Mouse (Mus musculus) hindbrain, embryonic 12.5 days (tissue): ENCODE measurements at regions not wholly inside any gene's neighbourhood (a gene's known extent, or its start where the extent isn't known, plus 50 kb on each side); places are given as distances from the start of the nearest gene placed in this dataset.

Experiments
- ATAC-seq: fragments of 200-750 bp; cut with Nextera tagmentation; 2 replicates; pipeline ENCODE4 v1.8.0; 2017; ENCODE audit warnings: moderate TSS enrichment; ENCODE audit not compliant: low FRiP score
- H3K27ac ChIP-seq: fragments of 300-500 bp; sonication (generic); 2 replicates; pipeline ENCODE4 v1.5.1; 2016; ENCODE audit warnings: mild to moderate bottlenecking
- H3K27me3 ChIP-seq: fragments of 300-500 bp; sonication (generic); 2 replicates; pipeline ENCODE4 v1.6.1; 2016; ENCODE audit warnings: mild to moderate bottlenecking
- H3K36me3 ChIP-seq: fragments of 300-500 bp; sonication (generic); 2 replicates; pipeline ENCODE4 v1.6.1; 2016; ENCODE audit warnings: mild to moderate bottlenecking
- H3K4me1 ChIP-seq: fragments of 300-500 bp; sonication (generic); 2 replicates; pipeline ENCODE4 v1.6.1; 2016
- H3K4me2 ChIP-seq: fragments of 300-500 bp; sonication (generic); replicated peaks from 2 replicates; pipeline ENCODE4 v1.6.1; 2016; ENCODE audit warnings: mild to moderate bottlenecking
- H3K4me3 ChIP-seq: fragments of 300-500 bp; sonication (generic); 2 replicates; pipeline ENCODE4 v1.5.1; 2016; ENCODE audit warnings: mild to moderate bottlenecking
- H3K9ac ChIP-seq: fragments of 300-500 bp; sonication (generic); 2 replicates; pipeline ENCODE4 v1.6.1; 2016; ENCODE audit warnings: mild to moderate bottlenecking, moderate library complexity
- H3K9me3 ChIP-seq: fragments of 300-500 bp; sonication (generic); replicated peaks from 2 replicates; pipeline ENCODE4 v1.6.1; 2016; ENCODE audit warnings: mild to moderate bottlenecking
- WGBS: fragments of 180-500 bp; shearing (Covaris S2); methylation state at CpG from one replicate; pipeline ENCODE4 v1.1.7; 2016; 5-methylcytosine and 5-hydroxymethylcytosine counted together

DNA sequence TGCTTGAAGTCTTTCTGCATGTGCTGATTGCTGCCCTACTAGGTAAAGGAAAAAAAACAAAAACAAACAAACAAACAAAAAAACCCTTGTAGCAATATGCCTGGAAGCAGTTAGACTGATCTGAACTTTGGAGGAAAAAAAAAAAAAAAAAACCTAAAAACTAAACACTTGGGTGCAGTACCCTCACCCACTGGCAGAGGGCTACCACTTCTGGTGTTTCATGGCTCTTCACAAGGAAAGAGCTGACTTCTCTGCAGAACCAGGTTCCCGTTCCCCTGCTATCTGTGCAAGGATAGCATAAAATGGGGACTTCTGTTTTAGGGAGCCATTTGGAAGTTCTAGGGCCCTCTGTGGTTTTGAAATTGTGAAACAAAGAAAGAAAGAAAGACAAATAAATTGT, 52.2 kb upstream of the Otud4 start:
- no peak overlapping the region for H3K4me2 ChIP-seq
- ATAC-seq = no peak
- H3K4me3 ChIP-seq = no peak overlapping the region
- no peaks in the 10 kb centered on the region for H3K27me3 ChIP-seq
- H3K4me1 ChIP-seq = no peaks in the 10 kb centered on the region
- H3K27ac ChIP-seq = no peak overlapping the region
- H3K9ac ChIP-seq = no peak overlapping the region
- no peaks in the 10 kb centered on the region for H3K9me3 ChIP-seq
- 41% methylated on average over 1 of the region's 1 CpGs for WGBS
- H3K36me3 ChIP-seq = no peaks in the 10 kb centered on the region

DNA sequence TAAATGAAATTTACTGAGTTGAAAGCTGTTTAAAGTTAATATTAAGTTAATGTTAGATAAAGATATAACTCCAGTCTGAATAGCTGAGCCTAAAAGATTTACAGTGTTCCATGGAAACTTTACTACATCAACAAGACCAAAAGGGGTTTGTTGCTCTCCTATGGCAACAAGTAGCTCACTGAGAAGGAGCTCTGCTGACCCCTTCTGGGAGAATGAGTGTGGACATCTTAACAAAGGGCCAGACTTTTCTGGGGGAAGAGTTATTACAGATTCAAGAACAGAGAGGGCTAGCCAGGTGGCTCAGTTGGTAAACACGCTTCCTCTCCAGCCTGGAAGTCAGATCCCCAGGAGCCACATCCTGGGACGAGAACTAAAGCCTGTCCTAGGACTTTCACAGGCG, 54.5 kb upstream of the Otud4 start:
- no peak overlapping the region for H3K9ac ChIP-seq
- no peak; the same call in 1 of the 2 replicates for ATAC-seq
- no peak overlapping the region for H3K27ac ChIP-seq
- H3K4me3 ChIP-seq = no peak overlapping the region
- H3K36me3 ChIP-seq = no peaks in the 10 kb centered on the region
- 42% methylated on average over 3 of the region's 3 CpGs for WGBS
- no peaks in the 10 kb centered on the region for H3K27me3 ChIP-seq
- no peaks in the 10 kb centered on the region for H3K4me1 ChIP-seq
- no peaks in the 10 kb centered on the region for H3K9me3 ChIP-seq
- no peak overlapping the region for H3K4me2 ChIP-seq

- Histone ChIP-seq H3K27ac (no peak overlapping the region), H3K36me3 (no peaks in the 10 kb centered on the region), H3K4me2 (no peak overlapping the region), H3K4me1 (no peaks in the 10 kb centered on the region), H3K9me3 (no peaks in the 10 kb centered on the region), H3K4me3 (no peak overlapping the region), H3K9ac (no peak overlapping the region), H3K27me3 (no peaks in the 10 kb centered on the region)
- 41% methylated on average over 6 of the region's 6 CpGs for WGBS
- ATAC-seq = no peak
Observed at GRCm38 (mm10) chr8:79583326-79583725, 56.1 kb upstream of the Otud4 start.

- Histone ChIP-seq H3K36me3 (no peaks in the 10 kb centered on the region), H3K9me3 (no peaks in the 10 kb centered on the region), H3K4me3 (no peak overlapping the region), H3K9ac (no peak overlapping the region), H3K27ac (no peak overlapping the region), H3K4me2 (no peak overlapping the region), H3K27me3 (no peaks in the 10 kb centered on the region), H3K4me1 (no peaks in the 10 kb centered on the region)
- 88% methylated on average over 2 of the region's 2 CpGs for WGBS
- no peak for ATAC-seq
Observed at GRCm38 (mm10) chr8:79582195-79582594, 57.2 kb upstream of the Otud4 start.

DNA sequence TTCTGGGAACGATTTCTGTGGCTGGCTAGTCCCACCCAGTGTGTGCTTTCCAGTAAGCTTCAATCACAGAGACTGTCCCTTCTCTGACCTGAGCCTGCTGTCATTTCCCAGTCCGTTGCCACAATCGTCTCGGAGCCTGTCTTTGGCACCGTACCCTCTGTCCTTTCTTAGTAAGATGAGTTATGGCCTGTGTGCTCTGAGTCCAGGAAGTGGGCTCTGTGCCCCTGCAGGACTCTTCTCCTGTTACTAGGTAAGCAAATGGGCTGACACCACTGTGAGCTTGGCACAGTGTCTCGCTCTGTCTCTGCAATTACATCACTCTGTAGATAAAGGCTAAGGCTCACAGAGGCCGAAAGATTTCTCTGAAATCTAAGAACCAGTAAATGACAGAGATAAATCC, 63.3 kb upstream of the Otud4 start:
- no peaks in the 10 kb centered on the region for H3K9me3 ChIP-seq
- ATAC-seq = no peak
- no peaks in the 10 kb centered on the region for H3K4me1 ChIP-seq
- H3K27me3 ChIP-seq = no peaks in the 10 kb centered on the region
- no peak overlapping the region for H3K27ac ChIP-seq
- no peak overlapping the region for H3K9ac ChIP-seq
- H3K4me2 ChIP-seq = no peak overlapping the region
- 81% methylated on average over 7 of the region's 7 CpGs for WGBS
- no peak overlapping the region for H3K4me3 ChIP-seq
- no peaks in the 10 kb centered on the region for H3K36me3 ChIP-seq

DNA sequence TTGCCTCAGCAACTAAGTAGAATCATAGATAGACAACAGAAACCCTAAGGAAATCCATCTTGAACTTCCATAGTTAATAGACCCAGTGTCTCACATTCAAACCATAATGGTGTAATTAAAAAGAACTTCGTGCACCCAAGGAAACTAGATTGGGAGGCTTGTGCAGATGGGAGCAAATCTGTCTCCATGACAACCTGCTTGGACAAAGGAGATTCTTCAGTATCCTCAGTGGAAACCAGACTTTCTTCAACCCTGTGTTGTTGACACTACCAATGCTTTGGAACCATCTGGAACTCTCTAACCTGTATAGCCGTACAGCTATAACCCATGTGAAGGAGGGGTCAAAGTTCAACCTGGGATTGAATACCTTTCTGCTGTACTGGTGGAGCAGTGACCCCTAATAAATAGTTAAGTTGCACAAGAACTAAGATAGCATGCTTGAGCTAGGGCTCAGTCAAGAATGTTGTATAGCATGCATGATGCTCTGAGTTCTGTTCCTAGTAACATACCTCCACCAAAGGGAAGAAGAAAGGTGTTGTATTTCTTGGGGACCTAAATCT, 64.2 kb upstream of the Otud4 start:
- Histone ChIP-seq H3K4me2 (no peak overlapping the region), H3K4me3 (no peak overlapping the region), H3K27ac (no peak overlapping the region), H3K4me1 (no peaks in the 10 kb centered on the region), H3K36me3 (no peaks in the 10 kb centered on the region), H3K9me3 (no peaks in the 10 kb centered on the region), H3K9ac (no peak overlapping the region), H3K27me3 (no peaks in the 10 kb centered on the region)
- no peak for ATAC-seq
- 45% methylated on average over 2 of the region's 2 CpGs for WGBS

DNA sequence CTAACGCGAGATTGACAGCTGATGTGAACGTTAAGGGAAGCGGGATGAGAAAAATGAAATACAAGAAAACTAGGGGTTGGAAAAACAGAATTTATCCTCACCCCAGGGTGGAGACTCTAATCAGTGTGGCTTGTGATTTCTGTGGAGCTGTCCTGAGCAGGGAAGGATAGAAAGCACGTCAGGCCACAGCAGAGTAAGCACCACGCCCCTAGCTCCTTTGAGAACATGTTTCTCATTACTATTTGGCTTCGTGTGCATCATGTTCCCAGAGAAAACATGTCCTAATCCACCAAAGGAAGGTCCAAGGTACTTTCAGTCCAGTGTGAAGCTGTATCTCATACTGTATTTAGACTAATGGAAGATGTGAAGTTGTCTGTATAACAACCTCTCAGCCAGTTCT, 65.9 kb upstream of the Otud4 start:
- WGBS = 88% methylated on average over 7 of the region's 7 CpGs

DNA sequence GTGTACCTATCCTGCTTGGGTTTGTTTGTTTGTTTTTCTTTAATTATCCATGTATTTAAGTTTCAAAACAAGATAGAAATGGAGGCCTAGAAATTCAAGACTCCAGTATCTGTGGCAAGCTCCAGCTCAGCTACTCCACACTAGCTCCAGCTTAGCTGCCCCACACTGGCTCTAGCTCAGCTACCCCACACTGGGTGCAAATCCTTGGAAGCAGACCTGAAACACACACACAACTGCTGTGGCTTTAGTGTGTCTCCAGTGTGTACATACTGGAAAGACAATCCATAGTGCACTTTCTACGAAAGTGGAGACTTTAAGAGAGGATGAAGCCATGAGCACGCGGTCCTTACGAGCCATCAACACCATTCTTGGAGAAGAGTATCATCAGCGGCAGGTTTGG, 66.9 kb upstream of the Otud4 start:
- no peaks in the 10 kb centered on the region for H3K4me1 ChIP-seq
- no peaks in the 10 kb centered on the region for H3K36me3 ChIP-seq
- H3K9ac ChIP-seq = no peak overlapping the region
- no peaks in the 10 kb centered on the region for H3K9me3 ChIP-seq
- H3K27ac ChIP-seq = no peak overlapping the region
- no peak overlapping the region for H3K4me3 ChIP-seq
- H3K27me3 ChIP-seq = no peaks in the 10 kb centered on the region
- WGBS = 97% methylated on average over 5 of the region's 5 CpGs
- no peak overlapping the region for H3K4me2 ChIP-seq
- ATAC-seq = no peak

More for the DNA sequence above, 65.9 kb upstream of the Otud4 start:
- no peak overlapping the region for H3K4me2 ChIP-seq
- no peak overlapping the region for H3K4me3 ChIP-seq
- no peaks in the 10 kb centered on the region for H3K9me3 ChIP-seq
- no peaks in the 10 kb centered on the region for H3K4me1 ChIP-seq
- no peak overlapping the region for H3K27ac ChIP-seq
- H3K9ac ChIP-seq = no peak overlapping the region
- no peaks in the 10 kb centered on the region for H3K36me3 ChIP-seq
- H3K27me3 ChIP-seq = no peaks in the 10 kb centered on the region
- no peak for ATAC-seq

DNA sequence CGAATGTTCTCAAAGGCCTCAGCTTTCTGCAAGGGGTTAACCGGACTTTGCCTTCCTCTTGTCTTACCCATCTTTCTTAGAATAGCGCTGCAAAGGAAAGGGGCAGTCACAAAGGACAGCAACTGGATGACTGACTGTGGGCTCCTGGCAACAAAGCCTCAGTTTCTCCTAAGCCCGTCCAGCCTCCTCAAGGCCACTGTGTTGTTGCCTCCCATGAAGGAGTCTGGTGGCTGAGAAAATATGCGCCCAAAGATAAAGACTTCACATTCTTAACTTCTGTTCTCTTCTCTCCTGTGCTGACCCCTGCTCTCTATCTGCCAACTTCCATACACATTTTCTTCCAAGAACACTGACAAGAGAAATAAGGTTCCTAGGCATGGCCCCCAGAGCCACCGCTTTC, 76.3 kb upstream of the Otud4 start:
- Histone ChIP-seq H3K9me3 (no peaks in the 10 kb centered on the region), H3K4me3 (no peak overlapping the region), H3K27me3 (no peaks in the 10 kb centered on the region), H3K4me1 (0 out of 2 replicates have a peak, but pooled peaks cover 4% of the 10 kb centered on the region), H3K27ac (no peak overlapping the region), H3K4me2 (no peak overlapping the region), H3K36me3 (no peaks in the 10 kb centered on the region), H3K9ac (no peak overlapping the region)
- 76% methylated on average over 6 of the region's 6 CpGs for WGBS
- ATAC-seq = no peak

- 78% methylated on average over 8 of the region's 8 CpGs for WGBS
- H3K4me1 ChIP-seq = 0 out of 2 replicates have a peak, but pooled peaks cover 4% of the 10 kb centered on the region
- H3K36me3 ChIP-seq = no peaks in the 10 kb centered on the region
- H3K4me2 ChIP-seq = no peak overlapping the region
- no peak overlapping the region for H3K27ac ChIP-seq
- no peak overlapping the region for H3K9ac ChIP-seq
- H3K4me3 ChIP-seq = no peak overlapping the region
- no peaks in the 10 kb centered on the region for H3K9me3 ChIP-seq
- ATAC-seq = no peak
- H3K27me3 ChIP-seq = no peaks in the 10 kb centered on the region
Observed at GRCm38 (mm10) chr8:79562669-79563068, 76.7 kb upstream of the Otud4 start.

DNA sequence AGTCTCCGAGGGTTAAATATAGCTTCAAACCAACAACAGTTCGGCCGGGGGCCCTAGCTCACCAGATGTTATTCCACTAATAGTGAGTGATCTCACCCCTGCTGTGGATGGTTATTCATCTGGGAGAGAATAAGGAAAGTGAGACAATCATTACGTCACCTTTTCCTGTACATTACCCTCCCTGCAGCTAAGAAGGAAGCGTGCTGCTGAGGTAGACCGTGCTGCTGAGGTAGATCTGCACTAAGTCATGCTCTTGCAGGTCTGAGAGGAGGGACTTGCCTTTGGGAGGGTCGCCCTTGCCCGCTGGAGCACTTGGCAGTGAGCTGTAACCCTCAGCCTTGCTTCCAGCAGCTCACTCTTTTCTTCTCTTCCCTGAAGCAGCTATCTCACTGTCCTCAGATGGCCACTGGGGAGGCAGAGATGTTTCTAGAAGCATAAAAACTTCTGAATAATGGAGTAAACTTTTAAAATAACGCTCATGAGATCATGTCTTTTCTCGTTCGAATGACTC, 77.3 kb upstream of the Otud4 start:
- Histone ChIP-seq H3K4me2 (no peak overlapping the region), H3K27ac (no peak overlapping the region; the same call in 1 of the 2 replicates), H3K4me3 (no peak overlapping the region), H3K9me3 (no peaks in the 10 kb centered on the region), H3K4me1 (0 out of 2 replicates have a peak, but pooled peaks cover 4% of the 10 kb centered on the region), H3K27me3 (no peaks in the 10 kb centered on the region), H3K9ac (no peak overlapping the region), H3K36me3 (no peaks in the 10 kb centered on the region)
- peak; percentile 38; the same call in 1 of the 2 replicates for ATAC-seq
- WGBS = 60% methylated on average over 11 of the region's 11 CpGs

GRCm38 (mm10) chr8:79561269-79562063, 78.0 kb upstream of the Otud4 start:
- Histone ChIP-seq H3K27me3 (no peaks in the 10 kb centered on the region), H3K4me1 (0 out of 2 replicates have a peak, but pooled peaks cover 4% of the 10 kb centered on the region), H3K4me3 (no peak overlapping the region), H3K27ac (no peak overlapping the region; the same call in 1 of the 2 replicates), H3K9ac (no peak overlapping the region), H3K4me2 (no peak overlapping the region), H3K36me3 (no peaks in the 10 kb centered on the region), H3K9me3 (no peaks in the 10 kb centered on the region)
- WGBS = 66% methylated on average over 9 of the region's 9 CpGs
- ATAC-seq = no peak

DNA sequence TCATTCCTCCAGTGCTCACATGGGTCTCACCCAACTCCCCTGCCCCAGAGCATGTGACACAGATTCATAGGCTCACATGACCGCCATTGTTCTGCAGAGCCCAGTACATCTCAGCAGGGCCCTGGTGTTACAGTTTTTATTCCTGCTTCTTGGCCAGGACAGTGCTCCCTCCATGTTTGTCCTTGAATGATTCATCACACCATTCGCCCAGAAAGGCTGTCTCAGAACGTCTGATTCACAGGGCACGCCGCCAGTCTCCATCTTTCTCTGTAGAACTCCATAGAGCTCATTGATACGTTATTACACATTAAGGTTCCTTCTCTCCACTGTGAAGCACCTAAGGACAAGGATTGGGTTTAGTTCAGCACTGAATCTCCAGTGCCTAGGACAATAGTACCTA, 79.9 kb upstream of the Otud4 start:
- Histone ChIP-seq H3K36me3 (no peaks in the 10 kb centered on the region), H3K9me3 (no peaks in the 10 kb centered on the region), H3K4me1 (0 out of 2 replicates have a peak, but pooled peaks cover 4% of the 10 kb centered on the region), H3K27me3 (no peaks in the 10 kb centered on the region), H3K4me2 (no peak overlapping the region), H3K27ac (no peak overlapping the region), H3K4me3 (no peak overlapping the region), H3K9ac (no peak overlapping the region)
- ATAC-seq = no peak
- WGBS = 97% methylated on average over 6 of the region's 6 CpGs
